Mouse (Mus musculus) cortical plate, adult 2 months (tissue): ENCODE results near the gene Upp1.

Experiments used
- CTCF ChIP-seq: fragments of 200-500 bp; IDR thresholded peaks from 2 replicates; pipeline ENCODE4 v1.5.1; 2011; ENCODE audit warnings: mild to moderate bottlenecking, control low read depth, low read length; ENCODE audit not compliant: insufficient read depth; ENCODE audit errors: extremely low read depth
- POLR2A ChIP-seq: fragments of 200-500 bp; IDR thresholded peaks from 2 replicates; pipeline ENCODE4 v1.6.1; 2011; ENCODE audit warnings: mild to moderate bottlenecking, low read length, control low read depth; ENCODE audit not compliant: insufficient read depth; ENCODE audit errors: extremely low read depth

DNA sequence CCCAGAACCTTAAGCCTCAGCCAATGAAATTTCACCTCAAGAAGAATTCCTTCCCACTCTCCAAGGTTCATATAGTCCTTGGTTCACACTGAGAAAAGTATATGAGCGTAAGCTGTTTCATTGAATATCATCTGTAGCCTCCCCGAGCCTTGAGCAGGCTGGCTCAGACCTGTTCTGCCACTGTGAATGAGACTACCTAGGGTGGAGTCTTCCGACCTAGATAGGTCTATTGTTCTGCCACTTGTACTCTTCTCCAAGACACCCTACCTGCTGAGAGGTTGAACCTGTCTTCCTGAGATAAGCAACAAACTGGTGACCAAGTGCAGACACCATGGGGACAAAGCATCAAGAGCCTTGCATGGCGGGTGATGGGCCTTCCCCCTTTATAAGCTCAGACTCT, 28.2 kb downstream of the Upp1 start:
- TF ChIP-seq CTCF (no peak), POLR2A (no peak)
